Comparison of ENCODE assay signal across 30 mouse cellular contexts in the genomic region with DNA sequence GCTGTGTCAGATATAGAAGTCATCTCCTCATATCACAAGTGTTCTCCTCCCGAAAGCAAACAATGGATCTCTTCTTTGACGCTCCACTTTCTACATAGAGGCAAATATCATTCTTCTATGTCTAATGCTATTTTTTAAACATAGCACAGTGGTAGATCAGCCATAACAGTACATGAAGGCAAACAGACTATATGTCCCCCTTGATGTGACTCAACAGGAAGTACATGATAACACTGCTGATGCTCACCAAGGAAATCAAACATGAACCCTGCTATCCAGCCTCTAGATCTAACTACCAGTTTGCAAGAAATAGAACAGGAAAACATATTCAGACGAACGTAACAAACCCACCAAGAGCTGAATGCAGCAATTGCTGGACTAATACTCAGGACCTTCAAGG. TPM values are rescaled to one million over a fixed set of nuclear protein-coding genes. Genes with fewer than 3 reads are reported as not detected.
DNase-seq lines count a peak whose midpoint lies in the region; ATAC-seq and TF ChIP-seq lines count a peak whose summit lies in the region.
"Had no signal": no experiment of that assay in that cellular context is flagged by ENCODE, and none has a peak within 500 bp of the region (broad histone marks: within the 10 kb centered on the region; RNA-seq: fewer than 3 reads in every experiment).

No protein-coding gene starts in this region.

- no peaks in the 10 kb centered on the region for H3K27me3 ChIP-seq in spleen, adult 2 months (ENCODE audit: control insufficient read depth, insufficient read depth, low read length)
- H3K27me3 ChIP-seq: CH12.LX; embryonic facial prominence, embryonic 12.5 days; embryonic facial prominence, embryonic 15.5 days; heart, embryonic 13.5 days; intestine, embryonic 15.5 days; Patski had no signal

- TF ChIP-seq POLR2A in spleen, adult 2 months (IDR thresholded peaks at IDR 0.05; ENCODE audit: low read depth, low read length), result no peak

- no peak for DNase-seq in spleen, adult 2 months (ENCODE audit: low read depth in 1 of 2, low spot score in 2 of 2)
- DNase-seq in spleen, postnatal 36 days (ENCODE audit: low spot score in 2 of 2), result no peak
- peak; percentile 70 for DNase-seq in CD4-positive, CD25-positive, alpha-beta regulatory T cell, adult 2 months (ENCODE audit: low read depth, low spot score)
- peak; percentile 76 for DNase-seq in naive thymus-derived CD4-positive, alpha-beta T cell, adult 2 months (ENCODE audit: low read depth)
- no peak for DNase-seq in cerebellum, adult 8-10 months
- DNase-seq in frontal cortex, postnatal 36 days (ENCODE audit: low spot score in 2 of 2), result no peak
- DNase-seq: adrenal gland, postnatal 25 days; B cell, adult 2 months; cerebellum, adult 11-12 months; cerebellum, adult 9-11 months; cerebellum, postnatal 25 days; gastrocnemius, adult 2 months; gastrocnemius, postnatal 14 days; heart, adult 18-20 months; heart, postnatal 14 days; heart, postnatal 4 days; kidney, adult 11 months had no signal

- peaks cover 6% of the 10 kb centered on the region; the same call in 1 of the 2 replicates for H3K4me1 ChIP-seq in spleen, adult 2 months (ENCODE audit: control insufficient read depth, insufficient read depth, insufficient read length)
- H3K4me1 ChIP-seq: intestine, embryonic 15.5 days had no signal

- no peak for TF ChIP-seq CTCF in spleen, adult 2 months (IDR thresholded peaks at IDR 0.05; ENCODE audit: extremely low read depth, insufficient read depth, insufficient read length, insufficient replicate concordance)

- no peak overlapping the region for H3K4me3 ChIP-seq in spleen, adult 2 months (ENCODE audit: extremely low read depth, insufficient read depth, insufficient read length)
- H3K4me3 ChIP-seq: embryonic facial prominence, embryonic 12.5 days; embryonic facial prominence, embryonic 15.5 days; gastrocnemius, adult 2 months; heart, embryonic 10.5 days; heart, embryonic 13.5 days; intestine, embryonic 15.5 days had no signal

- 68% methylated on average over 4 of the region's 4 CpGs for WGBS in spleen, adult 2 months

- ATAC-seq in activated CD4-positive, CD25-positive, alpha-beta regulatory T cell, adult 4 months, result peak; percentile 65
- ATAC-seq: forebrain, embryonic 14.5 days; hindbrain, postnatal 0 days; intestine, embryonic 15.5 days; Patski had no signal

- H3K27ac ChIP-seq in spleen, adult 2 months (ENCODE audit: insufficient read depth, low read length), result peak overlapping the region; percentile 65; the same call in 1 of the 2 replicates
- H3K27ac ChIP-seq: embryonic facial prominence, embryonic 12.5 days; embryonic facial prominence, embryonic 15.5 days; gastrocnemius, adult 2 months; heart, embryonic 10.5 days; heart, embryonic 13.5 days; hindbrain, embryonic 14.5 days; hindbrain, postnatal 0 days; intestine, embryonic 15.5 days had no signal

- H3K36me3 ChIP-seq in spleen, adult 2 months (ENCODE audit: control insufficient read depth, insufficient read depth, low read length), result no peaks in the 10 kb centered on the region
- H3K36me3 ChIP-seq: embryonic facial prominence, embryonic 12.5 days; embryonic facial prominence, embryonic 15.5 days; G1E; heart, embryonic 10.5 days; heart, embryonic 13.5 days; intestine, embryonic 15.5 days had no signal

RNA-seq across cellular contexts. Expression of a gene that starts 10.1 kb away (rescaled TPM):
- 2.7 and 3.4 TPM in 2 replicates for polyA plus RNA-seq in spleen, adult 2 months (2012; rRNA removed)
- 10 to 100 TPM; 11.2 to 20.6 TPM for polyA plus RNA-seq in activated CD4-positive, CD25-positive, alpha-beta regulatory T cell, adult 4 months (2017; shearing (Covaris generic))
- polyA plus RNA-seq: brain, embryonic 14.5 days; G1E; heart, embryonic 13.5 days; hindbrain, embryonic 14.5 days; Patski had no signal

Comparison
In these comparisons a context has a peak if more than half of its experiments do, and no peak if none do; other contexts are left out.
1. DNase-seq: peak in CD4-positive, CD25-positive, alpha-beta regulatory T cell, adult 2 months (single experiment) and naive thymus-derived CD4-positive, alpha-beta T cell, adult 2 months (single experiment); none in spleen, adult 2 months (0 of 2), spleen, postnatal 36 days (0 of 2), cerebellum, adult 8-10 months (single experiment) and frontal cortex, postnatal 36 days (0 of 2).